Mouse (Mus musculus): Measurements from ENCODE around the gene Mex3a.

Gene Mex3a

GRCm38 (mm10) chr3:88505081-88505480 is 27.1 kb upstream of the Mex3a start:
- no peak for DNase-seq (ENCODE audit: low spot score in 2 of 2)

GRCm38 (mm10) chr3:88505765-88506164 is 26.4 kb upstream of the Mex3a start:
- no peak for DNase-seq (ENCODE audit: low spot score in 2 of 2)

- DNase-seq (ENCODE audit: low spot score in 2 of 2), result no peak
Measured at GRCm38 (mm10) chr3:88509250-88509649, 22.9 kb upstream of the Mex3a start.

- DNase-seq (ENCODE audit: low spot score in 2 of 2), result peak; percentile 95 to 97
Measured at GRCm38 (mm10) chr3:88509692-88510420, 22.3 kb upstream of the Mex3a start, which contains the start of gene Lmna. TSS of gene Lmna (minus strand) at chr3:88509956.

GRCm38 (mm10) chr3:88510421-88511289 is 21.5 kb upstream of the Mex3a start:
- no peak for DNase-seq (ENCODE audit: low spot score in 2 of 2)

GRCm38 (mm10) chr3:88511559-88511958 is 20.6 kb upstream of the Mex3a start:
- DNase-seq (ENCODE audit: low spot score in 2 of 2), result no peak

GRCm38 (mm10) chr3:88512141-88512895 is 19.9 kb upstream of the Mex3a start:
- no peak for DNase-seq (ENCODE audit: low spot score in 2 of 2)

- DNase-seq (ENCODE audit: low spot score in 2 of 2), result no peak
Measured at GRCm38 (mm10) chr3:88512896-88513545, 19.2 kb upstream of the Mex3a start.

- DNase-seq (ENCODE audit: low spot score in 2 of 2), result no peak
Measured at GRCm38 (mm10) chr3:88513546-88514115, 18.6 kb upstream of the Mex3a start.

GRCm38 (mm10) chr3:88514231-88515094 is 17.7 kb upstream of the Mex3a start:
- DNase-seq (ENCODE audit: low spot score in 2 of 2), result no peak

GRCm38 (mm10) chr3:88515095-88515386 is 17.2 kb upstream of the Mex3a start:
- no peak for DNase-seq (ENCODE audit: low spot score in 2 of 2)

GRCm38 (mm10) chr3:88516407-88516806 is 15.8 kb upstream of the Mex3a start:
- no peak for DNase-seq (ENCODE audit: low spot score in 2 of 2)

- DNase-seq (ENCODE audit: low spot score in 2 of 2), result no peak
Measured at GRCm38 (mm10) chr3:88518411-88518810, 13.8 kb upstream of the Mex3a start.

- DNase-seq (ENCODE audit: low spot score in 2 of 2), result no peak
Measured at GRCm38 (mm10) chr3:88520078-88520477, 12.1 kb upstream of the Mex3a start.

GRCm38 (mm10) chr3:88521156-88521555 is 11.0 kb upstream of the Mex3a start:
- DNase-seq (ENCODE audit: low spot score in 2 of 2), result no peak

GRCm38 (mm10) chr3:88521803-88522331 is 10.3 kb upstream of the Mex3a start:
- peak in 1 of 2 experiments; percentile 72 for DNase-seq (ENCODE audit: low spot score in 2 of 2)

GRCm38 (mm10) chr3:88523027-88523426 is 9.2 kb upstream of the Mex3a start:
- DNase-seq (ENCODE audit: low spot score in 2 of 2), result no peak

- no peak for DNase-seq (ENCODE audit: low spot score in 2 of 2)
Measured at GRCm38 (mm10) chr3:88525021-88525420, 7.2 kb upstream of the Mex3a start.

GRCm38 (mm10) chr3:88526157-88527131 is 5.8 kb upstream of the Mex3a start:
- peak; percentile 87 to 88 for DNase-seq (ENCODE audit: low spot score in 2 of 2)

Data from right cerebral cortex, postnatal 10 days (tissue).